8 mouse cellular contexts compared by ENCODE assay signal in genomic region chr6:133706712-133707111, GRCm38 (mm10).
A peak's percentile ranks its signal among the peaks of the same experiment; 100 is the strongest.
DNase-seq lines count a peak whose midpoint lies in the region; ATAC-seq and TF ChIP-seq lines count a peak whose summit lies in the region.
"Not testable (repeated sequence)": the region's sequence is repeated elsewhere in the genome, so short reads cannot be mapped to it uniquely, and the experiment has no call there.

No protein-coding gene starts in this region.

- H3K4me1 ChIP-seq in G1E (ENCODE audit: insufficient read depth, low read depth, low read length); hindbrain, embryonic 15.5 days (replicated peaks); liver, embryonic 15.5 days (replicated peaks); testis, adult 2 months (ENCODE audit: control insufficient read depth, insufficient read depth, low read length): not testable (repeated sequence)

- not testable (repeated sequence) for H3K4me3 ChIP-seq in G1E (ENCODE audit: low read depth, low read length); gastrocnemius, adult 2 months; liver, embryonic 15.5 days (replicated peaks); testis, adult 2 months (ENCODE audit: control insufficient read depth, low read depth, low read length)
- H3K4me3 ChIP-seq in hindbrain, embryonic 15.5 days, result 0 out of 2 replicates have a peak overlapping the region, but pooled peaks have one; percentile 7

- intact Hi-C loops in gastrocnemius, adult 2 months (cut with DNase I), result loop anchor here (5.0 kb wide), 1 partner anchor 171 kb away; no protein-coding TSS in a partner anchor

- 3% methylated on average over 8 of the region's 8 CpGs for WGBS in hindbrain, embryonic 15.5 days
- 2% methylated on average over 8 of the region's 8 CpGs for WGBS in large intestine, adult 2 months
- WGBS in liver, embryonic 15.5 days (ENCODE audit: insufficient replicate concordance), result 2% methylated on average over 8 of the region's 8 CpGs

- H3K4me2 ChIP-seq in hindbrain, embryonic 15.5 days, result peak overlapping the region; percentile 44
- peak overlapping the region; percentile 25 for H3K4me2 ChIP-seq in liver, embryonic 15.5 days

- TF ChIP-seq CTCF in G1E (IDR thresholded peaks at IDR 0.05; ENCODE audit: low read depth, low read length), result peak; percentile 26; the same call in 1 of the 2 replicates
- peak; percentile 69 for TF ChIP-seq CTCF in gastrocnemius, adult 2 months (IDR thresholded peaks at IDR 0.05)
- peak; percentile 57; the same call in 1 of the 2 replicates for TF ChIP-seq CTCF in testis, adult 2 months (IDR thresholded peaks at IDR 0.05; ENCODE audit: control insufficient read depth, insufficient read depth, insufficient replicate concordance, low read depth, low read length)

- H3K36me3 ChIP-seq in G1E (replicated peaks); hindbrain, embryonic 15.5 days; liver, embryonic 15.5 days (replicated peaks); testis, adult 2 months (ENCODE audit: control insufficient read depth, insufficient read depth, low read length): not testable (repeated sequence)

- not testable (repeated sequence) for H3K9ac ChIP-seq in hindbrain, embryonic 15.5 days; liver, embryonic 15.5 days

- not testable (repeated sequence) for DNase-seq in G1E (ENCODE audit: low spot score)
- peak; percentile 27 to 51 for DNase-seq in cerebellum, postnatal 14 days
- peak; percentile 25 for DNase-seq in gastrocnemius, adult 2 months
- DNase-seq in large intestine, adult 2 months (ENCODE audit: low read depth, low spot score), result peak; percentile 13
- DNase-seq in neural tube, embryonic 10.5 days (ENCODE audit: extremely low spot score, low spot score), result peak; percentile 33

- not testable (repeated sequence) for H3K9me3 ChIP-seq in G1E (replicated peaks); hindbrain, embryonic 15.5 days; liver, embryonic 15.5 days (replicated peaks)

- TF ChIP-seq POLR2A in testis, adult 2 months (IDR thresholded peaks at IDR 0.05; ENCODE audit: control insufficient read depth, low read depth, low read length), result not testable (repeated sequence)

- not testable (repeated sequence) for H3K27ac ChIP-seq in gastrocnemius, adult 2 months; hindbrain, embryonic 15.5 days (replicated peaks); liver, embryonic 15.5 days (replicated peaks); testis, adult 2 months (ENCODE audit: control insufficient read depth, insufficient read depth, low read depth, low read length)

- not testable (repeated sequence) for ATAC-seq in G1E (ENCODE audit: extremely low read depth, insufficient number of reproducible peaks, low FRiP score, poor library complexity, severe bottlenecking); hindbrain, embryonic 15.5 days (ENCODE audit: low FRiP score, low read depth); liver, embryonic 15.5 days (ENCODE audit: insufficient read depth)

- not testable (repeated sequence) for H3K27me3 ChIP-seq in G1E (ENCODE audit: insufficient read depth, low read length); hindbrain, embryonic 15.5 days; liver, embryonic 15.5 days; testis, adult 2 months (ENCODE audit: control insufficient read depth, insufficient read depth, low read length)
